8 mouse cellular contexts compared by ENCODE assay signal in genomic region chr10:99106703-99107631, GRCm38 (mm10). TPM values are rescaled to one million over a fixed set of nuclear protein-coding genes. Genes with fewer than 3 reads are reported as not detected.
DNase-seq lines count a peak whose midpoint lies in the region; ATAC-seq and TF ChIP-seq lines count a peak whose summit lies in the region.

Poc1b (plus strand) TSS chr10:99107036.

- peaks cover 15% of the 10 kb centered on the region; the same call in 1 of the 2 replicates for H3K36me3 ChIP-seq in embryonic facial prominence, embryonic 14.5 days (ENCODE audit: control insufficient read depth, insufficient read depth, low read length)
- H3K36me3 ChIP-seq in kidney, embryonic 14.5 days (ENCODE audit: control insufficient read depth, insufficient read depth, low read length), result peaks cover 17% of the 10 kb centered on the region
- no peaks in the 10 kb centered on the region for H3K36me3 ChIP-seq in liver, adult 2 months (ENCODE audit: control insufficient read depth, insufficient read depth, low read length)
- no peaks in the 10 kb centered on the region for H3K36me3 ChIP-seq in myocyte (ENCODE audit: control insufficient read depth, insufficient read depth)

- under 1% methylated on average over 99 of the region's 106 CpGs for WGBS in bone marrow, adult 2 months
- WGBS in embryonic facial prominence, embryonic 14.5 days, result under 1% methylated on average over 37 of the region's 106 CpGs
- WGBS in kidney, embryonic 14.5 days, result under 1% methylated on average over 104 of the region's 106 CpGs
- under 1% methylated on average over 104 of the region's 106 CpGs for WGBS in liver, adult 2 months

- TF ChIP-seq CTCF in bone marrow, adult 2 months (IDR thresholded peaks at IDR 0.05; ENCODE audit: control insufficient read depth, insufficient read depth, low read length), result no peak
- no peak for TF ChIP-seq CTCF in liver, adult 2 months (IDR thresholded peaks at IDR 0.05; ENCODE audit: low read depth, low read length)

- peak within 1 kb of the TSS; percentile 96 for H3K4me2 ChIP-seq in embryonic facial prominence, embryonic 14.5 days (ENCODE audit: low read depth, low read length)
- peak within 1 kb of the TSS; percentile 97 for H3K4me2 ChIP-seq in kidney, embryonic 14.5 days (replicated peaks; ENCODE audit: low read depth, low read length)
- peak within 1 kb of the TSS; percentile 100 for H3K4me2 ChIP-seq in myocyte (ENCODE audit: low read depth)

- no peaks in the 10 kb centered on the region; the same call in 1 of the 2 replicates for H3K4me1 ChIP-seq in bone marrow, adult 2 months (ENCODE audit: control insufficient read depth, insufficient read depth, low read length)
- no peaks in the 10 kb centered on the region for H3K4me1 ChIP-seq in embryonic facial prominence, embryonic 14.5 days (ENCODE audit: control insufficient read depth, insufficient read depth, low read length)
- H3K4me1 ChIP-seq in kidney, embryonic 14.5 days (ENCODE audit: control insufficient read depth, insufficient read depth, low read length), result peaks cover 12% of the 10 kb centered on the region; the same call in 1 of the 2 replicates
- peaks cover 9% of the 10 kb centered on the region; the same call in 1 of the 2 replicates for H3K4me1 ChIP-seq in liver, adult 2 months (ENCODE audit: control insufficient read depth, insufficient read depth, low read length)

- peaks cover 15% of the 10 kb centered on the region; the same call in 1 of the 2 replicates for H3K79me2 ChIP-seq in liver, adult 2 months (ENCODE audit: control insufficient read depth, insufficient read depth, low read length)
- peaks cover 7% of the 10 kb centered on the region for H3K79me2 ChIP-seq in myocyte (ENCODE audit: control insufficient read depth, insufficient read depth)

- H3K27ac ChIP-seq in bone marrow, adult 2 months (ENCODE audit: control insufficient read depth, insufficient read depth, low read depth, low read length, poor library complexity), result peak within 1 kb of the TSS; percentile 96
- peak within 1 kb of the TSS; percentile 84 for H3K27ac ChIP-seq in embryonic facial prominence, embryonic 14.5 days (replicated peaks; ENCODE audit: low read depth, low read length)
- H3K27ac ChIP-seq in kidney, embryonic 14.5 days (ENCODE audit: low read depth, low read length), result peak within 1 kb of the TSS; percentile 83
- H3K27ac ChIP-seq in liver, adult 2 months (replicated peaks; ENCODE audit: insufficient read depth, low read depth, low read length), result peak within 1 kb of the TSS; percentile 66

- H3K27me3 ChIP-seq in embryonic facial prominence, embryonic 14.5 days (replicated peaks; ENCODE audit: control insufficient read depth, insufficient read depth, low read length), result no peaks in the 10 kb centered on the region
- no peaks in the 10 kb centered on the region for H3K27me3 ChIP-seq in kidney, embryonic 14.5 days (ENCODE audit: control insufficient read depth, insufficient read depth, low read length)
- H3K27me3 ChIP-seq in liver, adult 2 months (ENCODE audit: control insufficient read depth, insufficient read depth, low read length), result no peaks in the 10 kb centered on the region
- no peaks in the 10 kb centered on the region for H3K27me3 ChIP-seq in myocyte (ENCODE audit: control insufficient read depth, insufficient read depth, insufficient read length)

- peak within 1 kb of the TSS; percentile 48 for H3ac ChIP-seq in myocyte (ENCODE audit: control insufficient read depth, insufficient read length)

- peak; percentile 78 to 83 for DNase-seq in B cell, adult 2 months
- DNase-seq in embryonic facial prominence, embryonic 14.5 days (ENCODE audit: low spot score), result peak; percentile 96
- DNase-seq in heart, adult 9 months (ENCODE audit: low spot score in 2 of 2), result peak; percentile 79 to 83
- DNase-seq in liver, adult 2 months (ENCODE audit: extremely low read depth, low read depth, low spot score), result peak; percentile 78
- peak; percentile 82 to 92 for DNase-seq in spleen, postnatal 4 days (ENCODE audit: low spot score in 2 of 2)

- ATAC-seq in embryonic facial prominence, embryonic 14.5 days (ENCODE audit: low read depth), result peak; percentile 94
- peak; percentile 93 for ATAC-seq in kidney, embryonic 14.5 days (ENCODE audit: low FRiP score, low TSS enrichment)

- H3K9ac ChIP-seq in embryonic facial prominence, embryonic 14.5 days (ENCODE audit: low read depth, low read length), result peak within 1 kb of the TSS; percentile 77
- peak within 1 kb of the TSS; percentile 91 for H3K9ac ChIP-seq in kidney, embryonic 14.5 days (ENCODE audit: low read depth, low read length)
- H3K9ac ChIP-seq in liver, adult 2 months (ENCODE audit: low read depth, low read length), result peak within 1 kb of the TSS; percentile 88

- peaks cover 9% of the 10 kb centered on the region; the same call in 1 of the 2 replicates for H3K9me3 ChIP-seq in embryonic facial prominence, embryonic 14.5 days (ENCODE audit: control insufficient read depth, low read length)
- peaks cover 9% of the 10 kb centered on the region for H3K9me3 ChIP-seq in kidney, embryonic 14.5 days (ENCODE audit: control insufficient read depth, low read length)

- peak within 1 kb of the TSS; percentile 78 for H3K4me3 ChIP-seq in bone marrow, adult 2 months (replicated peaks; ENCODE audit: control insufficient read depth, low read depth, low read length)
- peak within 1 kb of the TSS; percentile 70 for H3K4me3 ChIP-seq in embryonic facial prominence, embryonic 14.5 days (ENCODE audit: low read depth, low read length)
- peak within 1 kb of the TSS; percentile 95 for H3K4me3 ChIP-seq in kidney, embryonic 14.5 days (ENCODE audit: low read length)
- H3K4me3 ChIP-seq in liver, adult 2 months (ENCODE audit: insufficient read depth, low read depth, low read length), result peak within 1 kb of the TSS; percentile 86
- H3K4me3 ChIP-seq in myocyte, result peak within 1 kb of the TSS; percentile 85

- no peak for TF ChIP-seq POLR2A in bone marrow, adult 2 months (IDR thresholded peaks at IDR 0.05; ENCODE audit: borderline replicate concordance, control insufficient read depth, low read depth, low read length)
- TF ChIP-seq POLR2A in liver, adult 2 months (IDR thresholded peaks at IDR 0.05; ENCODE audit: extremely low read depth, insufficient read depth, low read length), result no peak
- TF ChIP-seq POLR2A in myocyte (IDR thresholded peaks at IDR 0.05; ENCODE audit: insufficient read length, low read depth), result peak; percentile 4

TF ChIP-seq in myocyte, 11 proteins besides CTCF, POLR2A, EP300 and RAD21:
- TF ChIP-seq MYOD1 (IDR thresholded peaks at IDR 0.05; ENCODE audit: control insufficient read depth in 1 of 3, insufficient read length in 2 of 3, low read depth in 2 of 3) (no peak), TCF3 (IDR thresholded peaks at IDR 0.05; ENCODE audit: insufficient read length, low read depth) (no peak), E2F4 (IDR thresholded peaks at IDR 0.05; ENCODE audit: insufficient read depth) (peak; percentile 71), MYOG (IDR thresholded peaks at IDR 0.05; ENCODE audit: control insufficient read depth in 1 of 3, insufficient read depth in 1 of 3, insufficient read length in 2 of 3, low read depth in 2 of 3) (peak in 1 of 3 experiments; percentile 26), SRF (IDR thresholded peaks at IDR 0.05; ENCODE audit: control insufficient read depth, insufficient read length, low read depth) (no peak)

RNA-seq across cellular contexts. Expression of gene Poc1b, which starts in this region (rescaled TPM):
- 1.9 and 2.0 TPM in 2 replicates for polyA plus RNA-seq in bone marrow, adult 2 months (2011; ENCODE audit: insufficient read depth, insufficient read length, low replicate concordance, missing spikeins)
- 18.9 and 22.5 TPM in 2 replicates for polyA plus RNA-seq in embryonic facial prominence, embryonic 14.5 days (2014; fragmentation: Nextera tagmentation; extraction: Ambion mirVana)
- polyA plus RNA-seq in kidney, embryonic 14.5 days (2014; fragmentation: Nextera tagmentation; extraction: Ambion mirVana), result 18.1 and 28.9 TPM in 2 replicates
- 1.8 and 2.3 TPM in 2 replicates for total RNA-seq in liver, adult 2 months (2014; rRNA removed)
- polyA plus RNA-seq in liver, adult 2 months (2012; rRNA removed), result 1.7 and 2.0 TPM in 2 replicates
- 8.0 TPM for polyA plus RNA-seq in myocyte (2012; fragmentation: generic; extraction: Trizol)

Comparison
In these comparisons a context has a peak if more than half of its experiments do, and no peak if none do; other contexts are left out.
1. Peak in every context shown above with its lines: DNase-seq, ATAC-seq, H3K4me3 ChIP-seq and H3K27ac ChIP-seq.